Mouse (Mus musculus): ENCODE results near the gene Shisa6. TPM values are rescaled to one million over a fixed set of nuclear protein-coding genes. Genes with fewer than 3 reads are reported as not detected.
"Not testable (repeated sequence)": the region's sequence is repeated elsewhere in the genome, so short reads cannot be mapped to it uniquely, and the experiment has no call there.

Shisa6 gene
- total RNA-seq, 2 experiments from 2014 or later, result 0.20 to 0.26 TPM

DNA sequence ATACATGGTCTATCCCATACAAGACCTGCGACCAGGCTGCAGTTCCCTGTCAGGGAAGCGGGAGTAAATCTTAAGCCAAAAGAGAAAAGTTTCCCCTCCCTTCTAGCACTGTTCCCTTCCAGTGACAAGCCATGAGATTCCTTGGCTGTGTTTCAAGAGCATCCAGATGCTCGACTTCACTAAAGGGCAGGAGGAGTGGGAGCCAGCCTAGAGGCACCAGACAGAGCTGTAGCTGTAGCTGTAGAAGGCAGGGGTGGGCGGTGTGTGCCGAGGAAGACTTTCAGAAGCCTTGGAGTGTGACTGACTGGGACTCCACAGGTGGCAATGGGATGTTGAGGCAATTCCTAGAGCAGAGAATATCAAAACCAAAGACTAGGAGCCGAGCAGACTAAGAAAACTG lies 43.3 kb downstream of the Shisa6 start:
- no peak for DNase-seq

DNA sequence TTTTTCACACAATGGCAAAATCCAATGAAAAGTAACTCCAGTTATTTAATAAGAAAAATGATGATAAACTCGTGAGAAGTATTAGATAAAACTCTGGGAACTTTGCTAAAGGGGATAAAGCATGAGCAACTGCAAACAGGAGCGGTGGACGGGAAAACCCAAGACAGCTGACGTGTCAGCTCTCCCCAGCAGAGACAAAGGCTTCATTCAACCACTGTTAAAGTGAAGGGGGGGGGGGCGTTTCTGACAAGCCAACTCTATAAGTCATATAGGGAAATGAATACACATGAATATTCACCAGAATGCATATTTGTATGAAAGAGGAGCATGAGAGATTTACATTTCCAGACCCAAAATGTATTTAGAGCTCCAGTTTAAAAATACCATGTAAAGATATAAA lies 83.1 kb downstream of the Shisa6 start:
- DNase-seq, result no peak

DNA sequence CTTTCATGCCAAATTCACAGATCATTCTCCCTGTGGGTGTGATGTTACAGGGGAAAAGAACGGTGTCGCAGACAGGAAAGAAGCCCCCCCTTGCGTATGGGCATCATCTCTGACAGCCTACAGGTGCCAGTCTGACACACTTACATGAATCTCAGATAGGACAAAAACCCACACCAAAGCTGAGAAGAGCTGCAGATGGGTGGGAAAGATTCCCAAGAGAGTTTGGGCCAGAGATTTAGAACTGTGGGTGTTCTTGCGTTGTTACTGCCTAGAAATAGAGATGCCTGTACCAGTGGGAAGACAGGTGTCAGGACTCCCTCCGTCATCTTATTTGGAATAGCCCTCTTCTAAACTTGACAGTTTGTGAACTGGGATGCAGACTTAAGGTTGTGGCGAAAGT lies 99.6 kb downstream of the Shisa6 start:
- DNase-seq, result no peak

DNA sequence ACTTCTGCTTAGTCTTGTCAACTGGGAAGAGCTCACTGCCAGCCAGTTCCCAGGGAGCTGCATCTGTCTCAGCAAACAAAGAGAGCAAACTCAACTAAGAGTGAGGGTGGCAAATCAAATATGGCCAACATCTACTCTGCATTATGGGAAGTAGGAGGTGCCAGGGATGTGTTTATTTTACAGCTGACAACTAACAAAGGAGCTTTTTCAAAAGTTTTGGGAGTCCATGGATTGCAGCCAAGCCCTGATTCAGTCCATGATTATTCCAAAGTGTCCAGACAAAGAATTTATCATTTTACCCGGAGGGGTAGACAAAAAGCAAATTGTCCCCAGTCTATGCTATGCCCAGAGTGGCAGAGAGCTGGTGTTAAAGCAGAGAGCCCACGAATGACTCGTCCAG lies 107.5 kb downstream of the Shisa6 start:
- no peak for DNase-seq

DNA sequence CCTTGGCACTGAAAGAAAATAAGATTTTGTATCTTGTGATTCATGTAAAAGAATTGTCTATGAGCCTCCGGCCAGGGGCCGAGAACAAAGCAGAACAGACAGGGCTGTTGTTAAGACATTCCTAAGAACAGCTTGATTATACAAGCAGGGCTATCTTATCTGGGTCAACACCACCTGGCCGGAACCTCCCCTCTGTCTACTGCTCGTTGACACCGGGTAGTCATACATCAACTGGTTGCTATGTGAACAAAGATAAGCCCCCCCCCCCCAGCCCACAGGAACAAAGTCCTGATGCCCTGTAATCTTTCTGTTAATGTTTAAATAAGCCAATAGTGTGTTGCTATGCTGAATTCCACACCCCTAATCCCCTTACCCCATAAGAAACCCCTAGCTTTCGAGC lies 117.0 kb downstream of the Shisa6 start:
- DNase-seq, result not testable (repeated sequence)

DNA sequence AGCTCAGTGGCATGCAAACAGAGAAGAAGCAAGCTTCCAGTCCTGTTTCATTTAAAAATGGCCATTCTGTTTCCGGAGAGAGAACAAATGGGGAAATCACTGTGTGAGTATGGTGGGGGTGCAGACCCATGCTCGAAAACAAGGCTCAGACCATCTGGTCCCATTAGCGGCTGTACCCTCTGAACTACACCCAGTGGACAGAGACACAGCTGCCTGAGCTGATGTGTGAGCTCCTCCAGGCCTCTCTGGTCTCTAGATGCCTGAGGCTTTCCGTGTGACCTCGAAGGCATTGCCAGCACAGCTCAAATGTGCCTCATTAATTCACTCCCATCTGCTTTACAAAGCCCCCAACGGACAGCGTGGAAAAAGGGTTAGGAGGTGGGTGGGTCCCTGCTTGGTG lies 125.7 kb downstream of the Shisa6 start:
- no peak for DNase-seq

DNA sequence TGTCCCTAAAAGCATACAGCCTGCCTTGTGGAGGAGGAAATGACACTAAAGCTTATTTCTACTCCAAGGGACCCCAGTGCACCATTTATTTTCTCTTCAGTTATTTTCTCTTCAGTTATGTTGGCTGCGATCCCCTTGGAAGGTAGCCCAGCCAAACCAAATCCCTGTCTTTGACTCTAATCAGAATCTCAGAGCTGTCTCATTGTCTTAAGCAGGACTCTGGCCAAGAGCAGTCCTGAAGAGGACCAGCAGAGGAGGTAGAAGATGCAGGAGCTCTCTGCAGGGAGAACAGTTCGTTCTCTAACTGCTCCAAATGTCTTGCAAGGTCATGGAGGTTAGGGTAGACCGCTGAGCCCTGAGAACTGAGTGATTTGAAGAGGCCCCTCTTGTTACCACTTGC lies 138.2 kb downstream of the Shisa6 start:
- DNase-seq, result peak; percentile 50

DNA sequence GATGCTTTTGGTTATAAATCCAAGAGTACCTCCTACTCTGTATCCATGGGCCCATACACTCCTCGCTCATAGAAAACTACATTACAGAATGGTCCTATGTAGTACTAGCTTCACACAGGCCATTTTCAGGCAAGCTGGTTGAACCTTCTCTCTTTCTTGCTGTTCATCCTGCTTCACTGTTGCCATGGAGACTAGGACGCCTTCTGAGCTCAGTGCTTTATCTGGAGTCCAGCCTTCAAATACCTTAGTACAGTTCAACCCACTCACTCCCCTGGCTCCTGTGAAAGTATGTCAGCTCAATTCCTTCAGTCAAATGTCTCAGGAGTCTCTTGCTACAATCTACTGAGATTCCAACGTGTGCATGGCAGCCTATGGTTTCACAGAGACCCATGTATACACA lies 154.0 kb downstream of the Shisa6 start:
- no peak for DNase-seq

DNA sequence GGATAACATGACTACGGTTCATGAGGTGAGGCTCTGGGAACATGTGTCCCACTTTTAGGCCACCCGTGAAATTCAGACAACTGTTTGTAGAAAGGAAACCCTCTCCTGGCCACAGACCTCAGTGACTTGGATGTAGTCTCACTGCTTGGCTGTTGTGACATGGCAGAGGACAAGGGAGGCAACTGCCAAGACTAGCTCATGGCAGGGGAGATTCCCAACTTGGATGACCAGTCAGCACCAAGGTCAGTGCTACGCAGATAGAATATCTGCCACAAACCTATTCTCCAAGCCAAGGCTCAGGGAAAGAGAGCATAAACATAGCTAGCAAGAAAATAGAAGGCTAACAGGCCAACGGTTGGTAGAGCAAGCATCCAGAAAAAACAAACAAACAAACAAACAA lies 156.0 kb downstream of the Shisa6 start:
- peak; percentile 12 for DNase-seq

DNA sequence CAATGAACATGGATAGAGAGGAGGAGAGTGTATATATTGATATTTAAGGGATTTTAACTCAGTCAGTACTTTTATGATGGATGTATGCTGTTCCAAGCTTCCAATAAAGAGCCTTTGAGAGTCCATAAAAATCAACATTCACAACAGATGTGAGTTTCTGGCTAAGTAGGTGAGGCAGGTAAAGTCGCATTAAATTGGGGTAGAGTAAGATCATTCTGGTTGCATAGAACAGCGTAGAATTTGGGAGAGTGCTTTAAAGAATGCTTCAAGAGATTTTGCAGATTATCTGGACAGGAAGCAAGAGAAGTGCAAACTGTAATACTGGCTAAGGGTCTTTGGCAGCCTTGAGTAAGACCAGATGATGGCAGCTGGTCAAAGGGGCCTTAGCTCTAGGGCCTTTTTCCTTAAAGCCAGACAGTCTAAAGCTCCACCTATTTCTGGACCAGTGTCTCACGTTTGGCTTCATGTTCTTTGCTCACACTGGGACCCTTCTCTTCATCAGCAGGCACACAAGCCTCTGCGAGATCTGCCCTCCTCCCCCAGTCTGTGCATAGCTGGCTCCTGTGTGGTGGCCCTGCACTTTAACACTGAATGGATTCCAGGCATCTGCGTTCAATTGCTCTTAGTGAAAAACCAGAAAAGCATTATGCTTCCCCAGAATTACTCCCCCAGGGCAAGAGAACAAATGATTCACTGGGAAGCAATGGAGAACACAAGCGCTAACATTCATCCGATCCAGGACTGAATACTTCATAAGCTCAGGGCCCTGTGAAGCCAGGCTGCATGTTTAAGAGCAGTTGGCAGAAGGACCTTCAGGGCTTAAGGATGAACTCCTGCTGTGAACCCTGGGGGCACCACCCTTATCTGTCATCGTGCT lies 158.7 kb downstream of the Shisa6 start:
- DNase-seq, result no peak

DNA sequence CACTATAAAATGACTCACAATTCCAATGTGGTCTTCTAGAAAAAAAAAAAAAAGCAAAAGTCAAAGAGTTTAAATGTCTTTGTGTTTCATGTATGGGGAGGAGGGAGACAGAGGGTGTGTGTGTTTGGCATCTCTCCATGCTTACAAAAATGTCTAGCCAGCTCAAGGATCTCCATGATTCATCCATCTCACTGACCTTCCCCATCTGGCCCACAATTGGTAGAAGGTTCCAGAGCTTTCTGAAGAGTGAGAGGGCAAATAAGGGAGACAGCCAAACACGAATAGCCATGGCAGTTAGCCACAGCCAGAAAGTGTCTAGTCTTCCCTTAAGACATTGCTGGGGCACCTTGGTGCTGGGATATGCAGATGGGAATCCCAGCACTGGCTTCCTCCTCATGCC lies 166.0 kb downstream of the Shisa6 start:
- no peak for DNase-seq

DNA sequence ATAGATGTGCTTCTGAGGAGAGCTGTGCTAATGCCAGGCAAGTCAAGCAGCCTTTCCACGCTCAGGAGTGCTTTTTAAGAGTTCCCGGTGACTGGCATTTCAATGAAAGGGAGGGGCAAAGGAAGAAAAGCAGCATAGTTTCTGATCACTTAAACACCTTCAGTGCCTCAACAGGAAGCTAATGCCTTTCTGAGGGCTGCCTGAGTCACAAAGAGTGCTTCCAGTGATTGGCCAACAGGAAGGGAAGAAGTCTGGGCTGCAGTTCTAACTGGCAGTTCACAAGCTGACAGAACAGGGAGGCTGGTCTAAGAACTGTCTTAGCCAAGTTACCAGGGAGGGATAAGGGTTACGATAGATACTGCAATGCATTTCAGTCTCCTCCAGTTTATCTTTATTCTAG lies 180.9 kb downstream of the Shisa6 start:
- DNase-seq, result no peak

DNA sequence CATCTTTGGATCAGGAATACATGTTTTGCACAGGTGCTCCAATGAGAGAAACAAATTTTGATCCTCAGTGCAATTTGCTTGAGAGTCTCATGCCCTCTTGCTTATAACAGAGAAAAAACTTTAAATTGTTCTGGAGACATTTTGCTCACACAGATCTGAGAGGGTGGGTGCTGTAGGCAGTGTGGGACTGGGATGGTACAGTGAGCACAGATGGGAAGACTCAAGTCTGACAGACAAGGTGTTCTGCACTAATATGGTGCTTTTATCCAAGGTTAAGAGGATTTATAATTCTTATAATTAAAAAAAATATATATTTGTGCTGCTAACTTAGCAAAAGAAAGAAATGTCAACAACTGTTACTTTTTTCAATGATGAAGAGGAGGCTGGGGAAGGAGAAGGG lies 189.5 kb downstream of the Shisa6 start:
- no peak for DNase-seq

DNA sequence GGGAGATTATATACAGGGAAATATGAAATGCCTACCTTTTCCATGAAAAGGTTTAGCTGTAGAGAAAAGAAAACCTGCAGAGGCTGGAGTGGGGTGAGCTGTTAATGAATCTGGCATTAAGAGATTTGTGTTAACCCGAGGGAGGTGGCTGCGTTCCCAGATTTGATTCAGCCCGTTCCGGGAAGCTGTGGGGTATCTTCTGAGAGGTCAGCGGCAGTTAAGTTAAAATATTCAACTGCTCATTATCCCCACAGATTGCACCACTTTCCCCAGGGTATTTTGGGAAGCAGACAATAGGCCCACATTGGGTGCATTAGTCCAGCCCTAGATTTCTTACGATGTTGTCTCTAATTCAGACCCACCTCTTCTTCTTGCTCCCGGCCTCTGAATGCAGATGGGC lies 213.0 kb downstream of the Shisa6 start:
- no peak for DNase-seq

DNA sequence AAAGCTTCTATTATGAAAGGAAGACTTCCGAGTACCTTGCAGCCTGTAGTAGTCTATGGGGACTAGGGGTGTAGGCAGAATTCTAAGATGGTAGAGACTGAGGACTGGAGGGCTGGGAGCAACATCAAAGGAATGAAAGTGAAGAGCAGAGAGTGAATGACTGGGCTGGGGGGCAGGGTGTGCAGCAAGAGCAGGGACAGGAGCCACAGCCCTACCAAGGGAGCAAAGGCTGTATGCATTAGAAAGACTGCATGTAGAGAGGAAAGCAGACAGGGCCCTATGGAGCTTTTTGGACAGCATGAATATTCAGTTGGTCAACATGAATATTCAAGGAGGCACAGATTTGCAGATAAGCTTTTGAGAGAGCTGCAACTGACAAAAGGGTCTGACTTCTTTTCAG lies 221.4 kb downstream of the Shisa6 start:
- DNase-seq, result no peak

DNA sequence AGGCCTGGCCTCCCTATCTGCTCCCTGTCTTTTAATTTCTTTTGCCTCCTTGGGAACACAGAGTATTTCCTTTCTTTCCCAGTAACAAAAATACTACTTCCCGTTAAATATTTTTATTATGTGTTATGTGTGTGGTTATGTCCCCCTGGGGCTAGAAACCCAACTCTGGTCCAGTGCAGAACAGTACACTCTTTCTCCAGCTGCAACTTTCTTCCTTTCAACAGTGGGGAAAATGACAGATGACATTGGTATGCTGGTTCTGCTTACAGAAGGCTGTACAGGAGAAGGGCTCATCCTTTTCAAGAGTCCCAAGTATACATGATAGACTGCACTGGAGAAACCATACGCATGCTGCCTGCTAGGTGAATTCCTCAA lies 251.1 kb downstream of the Shisa6 start:
- no peak for DNase-seq

DNA sequence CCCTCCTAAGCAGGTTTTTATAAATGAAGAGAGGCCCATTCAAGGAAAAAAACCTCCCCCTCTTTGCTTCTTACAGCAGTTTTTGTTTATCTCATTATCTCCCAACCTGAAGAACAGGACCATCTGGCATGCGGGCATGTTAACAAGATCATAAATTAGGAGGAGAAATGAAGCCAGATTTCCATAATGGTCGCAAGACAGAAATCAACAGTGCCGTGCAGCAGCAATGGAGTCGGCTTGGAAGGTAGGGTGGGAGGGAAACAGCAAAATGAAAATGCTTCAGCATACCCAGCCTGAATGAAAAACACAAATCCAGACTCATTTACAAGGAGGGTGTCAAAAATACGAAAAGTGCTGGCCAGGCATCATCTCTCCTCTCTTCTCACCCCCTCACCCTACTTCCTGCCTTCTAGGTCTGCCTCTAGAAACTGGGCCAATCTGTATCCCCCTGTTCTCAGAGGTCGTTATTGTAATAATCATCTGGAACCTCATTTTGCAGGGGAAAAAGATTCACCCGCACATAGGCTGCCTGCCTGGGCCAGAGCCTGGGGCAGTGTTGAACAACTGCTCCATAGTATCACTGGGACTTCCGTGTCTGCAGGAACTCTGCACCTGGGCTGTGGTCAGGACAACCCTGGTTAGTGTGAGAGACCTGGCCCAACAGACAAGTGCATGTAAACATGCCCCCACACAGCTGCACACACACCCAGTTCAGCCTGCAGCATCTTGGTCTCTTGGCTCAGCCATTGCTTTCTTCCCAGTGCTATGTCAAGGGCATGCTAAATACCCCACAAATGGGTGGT lies 251.7 kb downstream of the Shisa6 start:
- DNase-seq, result no peak

DNA sequence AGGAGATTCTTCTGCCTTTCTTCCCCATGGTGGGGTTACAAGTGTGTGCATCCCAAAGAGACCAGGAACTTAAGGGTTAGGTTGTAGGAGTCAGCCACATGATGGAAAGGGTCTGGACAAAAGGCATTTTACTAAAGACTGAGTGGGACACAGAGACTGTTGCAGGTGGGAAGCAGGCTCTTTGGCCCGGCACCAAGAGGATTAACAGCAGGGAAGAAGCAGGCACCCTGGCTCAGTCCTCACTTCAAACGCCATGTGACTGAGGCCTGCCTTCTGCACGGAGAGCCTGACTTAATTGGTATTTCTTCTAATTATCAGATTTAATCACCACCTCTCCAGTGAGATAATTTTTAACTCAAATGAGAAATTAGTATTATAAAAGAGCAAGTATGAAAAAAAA lies 258.7 kb downstream of the Shisa6 start:
- DNase-seq, result no peak

DNA sequence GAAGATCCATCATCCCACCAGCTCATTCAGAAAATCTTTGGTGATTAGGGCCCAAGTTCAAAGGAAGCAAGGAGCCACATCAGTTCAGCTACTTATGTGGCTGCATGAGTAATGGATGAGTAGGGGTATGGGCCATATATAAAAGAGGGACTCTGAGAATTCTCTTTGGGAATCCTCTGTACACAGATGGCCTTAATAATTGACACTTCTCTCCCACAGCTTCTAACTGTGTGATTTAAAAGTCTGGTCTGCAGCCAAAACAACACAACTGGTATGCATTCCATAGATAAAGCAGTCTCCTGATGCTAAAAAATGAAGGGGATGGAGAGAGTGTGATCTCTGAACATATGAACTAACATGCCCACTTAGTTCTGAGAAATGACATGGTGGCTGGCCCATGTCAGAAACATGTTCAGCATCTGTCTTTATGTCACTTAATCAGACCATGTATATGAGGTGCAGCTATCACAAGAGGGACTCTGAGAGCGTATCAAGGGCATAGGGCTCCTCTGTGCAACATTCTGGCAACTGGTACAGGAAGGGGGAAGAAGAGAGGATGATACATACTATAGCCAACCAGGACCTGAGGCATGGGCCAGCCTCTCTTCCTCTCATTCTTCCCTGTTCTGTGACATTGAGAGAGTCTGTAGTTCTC lies 260.3 kb downstream of the Shisa6 start:
- DNase-seq, result no peak

DNA sequence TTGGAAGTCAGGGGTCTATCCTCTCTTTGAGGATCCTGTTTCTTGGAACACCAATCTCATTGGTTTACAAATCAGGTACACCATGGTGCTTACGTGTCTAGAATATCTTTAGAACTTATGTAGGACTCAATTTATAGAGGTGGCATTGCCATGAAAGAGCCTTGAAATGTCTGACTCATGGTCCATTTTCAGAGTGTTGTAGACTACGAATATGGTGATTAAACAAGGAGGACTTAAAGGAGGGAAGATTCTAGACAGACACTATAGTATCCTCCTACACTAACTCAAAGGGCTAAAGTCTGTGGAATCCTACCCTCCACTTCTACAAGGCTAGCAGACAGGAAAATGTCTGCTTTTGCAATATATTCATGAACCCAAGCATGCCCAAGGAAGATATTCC lies 265.6 kb downstream of the Shisa6 start:
- no peak for DNase-seq

DNA sequence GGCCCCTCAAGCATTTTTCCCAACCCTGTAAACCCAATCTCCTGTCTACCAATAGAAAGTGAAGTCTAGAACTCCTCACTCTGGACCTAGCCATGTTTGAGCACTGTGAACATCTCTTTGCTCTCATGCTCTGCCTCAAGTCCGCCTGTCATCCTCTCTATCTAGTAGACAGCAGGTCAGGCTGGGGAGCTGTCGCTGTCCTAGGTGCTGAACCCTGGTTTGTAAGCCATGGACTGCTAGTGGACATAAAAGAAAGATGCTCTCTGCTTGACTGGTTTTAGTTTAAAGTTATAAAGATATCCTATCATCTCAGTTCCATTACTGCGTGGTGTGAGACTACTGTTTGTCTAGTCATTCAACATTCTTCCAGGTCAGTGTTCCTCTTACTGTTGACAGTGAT lies 266.9 kb downstream of the Shisa6 start:
- DNase-seq, result peak; percentile 60

DNA sequence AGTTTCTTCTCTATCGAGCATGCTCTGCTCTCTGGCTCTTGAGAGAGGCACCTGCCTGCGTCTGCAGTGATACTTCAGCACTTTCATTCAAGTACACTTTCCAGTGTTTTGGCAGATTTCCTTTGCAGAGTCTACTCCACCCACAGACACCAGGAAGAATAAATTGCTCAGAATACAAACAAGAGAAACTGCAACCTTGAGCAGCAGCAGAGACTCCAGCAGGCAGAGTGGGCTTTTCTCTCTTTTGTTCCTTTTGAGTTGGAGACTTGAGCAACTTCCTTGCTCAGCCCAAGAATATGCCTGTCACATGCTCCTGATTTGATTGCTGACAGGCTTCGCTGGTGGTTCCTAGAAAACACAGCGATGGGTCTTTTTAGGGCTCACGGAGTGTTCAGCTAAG lies 278.6 kb downstream of the Shisa6 start:
- no peak for DNase-seq

DNA sequence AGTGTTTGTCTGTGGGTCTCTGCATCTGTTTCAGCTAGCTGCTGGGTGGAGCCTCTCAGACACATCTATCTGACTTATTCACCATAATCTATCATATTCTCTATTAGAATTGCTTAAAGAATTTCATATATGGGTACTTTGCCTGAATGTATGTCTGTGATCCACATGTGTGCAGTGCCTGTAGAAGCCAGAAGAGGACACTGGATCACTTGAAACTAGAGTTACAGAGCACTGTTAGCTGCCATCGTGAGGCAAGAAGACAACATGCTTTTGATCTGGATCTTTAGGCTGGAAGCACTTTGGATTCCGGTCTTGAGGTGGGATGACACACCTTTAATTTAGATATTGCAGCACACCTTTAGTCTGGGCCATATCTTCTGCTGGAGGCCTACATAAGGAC lies 289.2 kb downstream of the Shisa6 start:
- DNase-seq, result no peak
